Mouse (Mus musculus): ENCODE data around the gene AI661453. TPM values are rescaled to one million over a fixed set of nuclear protein-coding genes. Genes with fewer than 3 reads are reported as not detected.

Gene AI661453
- polyA plus RNA-seq, 1 experiment from 2014 or later, result 4.8 TPM

- H3K4me1 ChIP-seq (ENCODE audit: control insufficient read depth, insufficient read depth, low read length), result peaks cover 32% of the 10 kb centered on the region
- H3K4me2 ChIP-seq (replicated peaks; ENCODE audit: low read depth, low read length), result no peak overlapping the region
- 26% methylated on average over 9 of the region's 9 CpGs for WGBS
- no peak overlapping the region for H3K27ac ChIP-seq (ENCODE audit: low read length)
- no peaks in the 10 kb centered on the region for H3K36me3 ChIP-seq (ENCODE audit: control insufficient read depth, insufficient read depth, low read length)
- H3K27me3 ChIP-seq (ENCODE audit: control insufficient read depth, insufficient read depth, low read length), result 0 out of 2 replicates have a peak, but pooled peaks cover 7% of the 10 kb centered on the region
- ATAC-seq (ENCODE audit: insufficient number of reproducible peaks, insufficient read depth, low FRiP score, low read depth), result no peak
- no peaks in the 10 kb centered on the region for H3K9me3 ChIP-seq (ENCODE audit: control insufficient read depth, low read depth, low read length)
- no peak overlapping the region for H3K4me3 ChIP-seq (ENCODE audit: low read depth, low read length)
- no peak overlapping the region for H3K9ac ChIP-seq (replicated peaks; ENCODE audit: low read depth, low read length)
Observed at GRCm38 (mm10) chr17:47466284-47466683, 29.9 kb downstream of the AI661453 start.

GRCm38 (mm10) chr17:47467659-47468058, 31.2 kb downstream of the AI661453 start:
- Histone ChIP-seq H3K27ac (ENCODE audit: low read length) (no peak overlapping the region), H3K27me3 (ENCODE audit: control insufficient read depth, insufficient read depth, low read length) (0 out of 2 replicates have a peak, but pooled peaks cover 7% of the 10 kb centered on the region), H3K4me1 (ENCODE audit: control insufficient read depth, insufficient read depth, low read length) (peaks cover 41% of the 10 kb centered on the region), H3K36me3 (ENCODE audit: control insufficient read depth, insufficient read depth, low read length) (no peaks in the 10 kb centered on the region), H3K4me2 (replicated peaks; ENCODE audit: low read depth, low read length) (no peak overlapping the region), H3K4me3 (ENCODE audit: low read depth, low read length) (no peak overlapping the region), H3K9me3 (ENCODE audit: control insufficient read depth, low read depth, low read length) (no peaks in the 10 kb centered on the region), H3K9ac (replicated peaks; ENCODE audit: low read depth, low read length) (no peak overlapping the region)
- ATAC-seq (ENCODE audit: insufficient number of reproducible peaks, insufficient read depth, low FRiP score, low read depth), result no peak
- WGBS, result 62% methylated on average over 11 of the region's 11 CpGs

- peak overlapping the region; percentile 30 for H3K4me2 ChIP-seq (replicated peaks; ENCODE audit: low read depth, low read length)
- H3K27me3 ChIP-seq (ENCODE audit: control insufficient read depth, insufficient read depth, low read length), result 0 out of 2 replicates have a peak, but pooled peaks cover 7% of the 10 kb centered on the region
- no peak overlapping the region for H3K27ac ChIP-seq (ENCODE audit: low read length)
- no peaks in the 10 kb centered on the region for H3K36me3 ChIP-seq (ENCODE audit: control insufficient read depth, insufficient read depth, low read length)
- H3K9ac ChIP-seq (replicated peaks; ENCODE audit: low read depth, low read length), result no peak overlapping the region
- H3K4me3 ChIP-seq (ENCODE audit: low read depth, low read length), result peak overlapping the region; percentile 20
- ATAC-seq (ENCODE audit: insufficient number of reproducible peaks, insufficient read depth, low FRiP score, low read depth), result no peak
- H3K9me3 ChIP-seq (ENCODE audit: control insufficient read depth, low read depth, low read length), result no peaks in the 10 kb centered on the region
- WGBS, result 24% methylated on average over 14 of the region's 14 CpGs
- peaks cover 45% of the 10 kb centered on the region for H3K4me1 ChIP-seq (ENCODE audit: control insufficient read depth, insufficient read depth, low read length)
Observed at GRCm38 (mm10) chr17:47468063-47468462, 31.6 kb downstream of the AI661453 start.

GRCm38 (mm10) chr17:47468466-47468865, 32.1 kb downstream of the AI661453 start:
- no peak for ATAC-seq (ENCODE audit: insufficient number of reproducible peaks, insufficient read depth, low FRiP score, low read depth)
- Histone ChIP-seq H3K27me3 (ENCODE audit: control insufficient read depth, insufficient read depth, low read length) (0 out of 2 replicates have a peak, but pooled peaks cover 7% of the 10 kb centered on the region), H3K4me2 (replicated peaks; ENCODE audit: low read depth, low read length) (peak overlapping the region; percentile 30), H3K4me1 (ENCODE audit: control insufficient read depth, insufficient read depth, low read length) (peaks cover 45% of the 10 kb centered on the region), H3K9me3 (ENCODE audit: control insufficient read depth, low read depth, low read length) (no peaks in the 10 kb centered on the region), H3K36me3 (ENCODE audit: control insufficient read depth, insufficient read depth, low read length) (no peaks in the 10 kb centered on the region), H3K9ac (replicated peaks; ENCODE audit: low read depth, low read length) (no peak overlapping the region), H3K27ac (ENCODE audit: low read length) (no peak overlapping the region), H3K4me3 (ENCODE audit: low read depth, low read length) (peak overlapping the region; percentile 20)
- WGBS, result 18% methylated on average over 34 of the region's 34 CpGs

GRCm38 (mm10) chr17:47469642-47470041, 33.2 kb downstream of the AI661453 start:
- Histone ChIP-seq H3K27ac (ENCODE audit: low read length) (no peak overlapping the region), H3K4me2 (replicated peaks; ENCODE audit: low read depth, low read length) (no peak overlapping the region), H3K9me3 (ENCODE audit: control insufficient read depth, low read depth, low read length) (no peaks in the 10 kb centered on the region), H3K4me3 (ENCODE audit: low read depth, low read length) (no peak overlapping the region), H3K4me1 (ENCODE audit: control insufficient read depth, insufficient read depth, low read length) (peaks cover 33% of the 10 kb centered on the region), H3K27me3 (ENCODE audit: control insufficient read depth, insufficient read depth, low read length) (0 out of 2 replicates have a peak, but pooled peaks cover 7% of the 10 kb centered on the region), H3K36me3 (ENCODE audit: control insufficient read depth, insufficient read depth, low read length) (no peaks in the 10 kb centered on the region), H3K9ac (replicated peaks; ENCODE audit: low read depth, low read length) (no peak overlapping the region)
- ATAC-seq (ENCODE audit: insufficient number of reproducible peaks, insufficient read depth, low FRiP score, low read depth), result no peak
- 84% methylated on average over 4 of the region's 4 CpGs for WGBS

GRCm38 (mm10) chr17:47470121-47470520, 33.7 kb downstream of the AI661453 start:
- Histone ChIP-seq H3K9me3 (ENCODE audit: control insufficient read depth, low read depth, low read length) (no peaks in the 10 kb centered on the region), H3K4me2 (replicated peaks; ENCODE audit: low read depth, low read length) (no peak overlapping the region), H3K4me1 (ENCODE audit: control insufficient read depth, insufficient read depth, low read length) (peaks cover 29% of the 10 kb centered on the region), H3K4me3 (ENCODE audit: low read depth, low read length) (no peak overlapping the region), H3K9ac (replicated peaks; ENCODE audit: low read depth, low read length) (no peak overlapping the region), H3K36me3 (ENCODE audit: control insufficient read depth, insufficient read depth, low read length) (no peaks in the 10 kb centered on the region), H3K27ac (ENCODE audit: low read length) (no peak overlapping the region), H3K27me3 (ENCODE audit: control insufficient read depth, insufficient read depth, low read length) (0 out of 2 replicates have a peak, but pooled peaks cover 7% of the 10 kb centered on the region)
- no peak for ATAC-seq (ENCODE audit: insufficient number of reproducible peaks, insufficient read depth, low FRiP score, low read depth)
- WGBS, result 77% methylated on average over 4 of the region's 4 CpGs

- Histone ChIP-seq H3K36me3 (ENCODE audit: control insufficient read depth, insufficient read depth, low read length) (no peaks in the 10 kb centered on the region), H3K9ac (replicated peaks; ENCODE audit: low read depth, low read length) (no peak overlapping the region), H3K4me1 (ENCODE audit: control insufficient read depth, insufficient read depth, low read length) (peaks cover 28% of the 10 kb centered on the region), H3K4me2 (replicated peaks; ENCODE audit: low read depth, low read length) (no peak overlapping the region), H3K27ac (ENCODE audit: low read length) (peak overlapping the region; percentile 1; the same call in 1 of the 2 replicates), H3K9me3 (ENCODE audit: control insufficient read depth, low read depth, low read length) (no peaks in the 10 kb centered on the region), H3K4me3 (ENCODE audit: low read depth, low read length) (no peak overlapping the region), H3K27me3 (ENCODE audit: control insufficient read depth, insufficient read depth, low read length) (0 out of 2 replicates have a peak, but pooled peaks cover 7% of the 10 kb centered on the region)
- ATAC-seq (ENCODE audit: insufficient number of reproducible peaks, insufficient read depth, low FRiP score, low read depth), result peak; percentile 59; the same call in 1 of the 2 replicates
- WGBS, result 55% methylated on average over 5 of the region's 5 CpGs
Observed at GRCm38 (mm10) chr17:47470686-47471085, 34.3 kb downstream of the AI661453 start.

- Histone ChIP-seq H3K36me3 (ENCODE audit: control insufficient read depth, insufficient read depth, low read length) (no peaks in the 10 kb centered on the region), H3K4me3 (ENCODE audit: low read depth, low read length) (no peak overlapping the region), H3K9ac (replicated peaks; ENCODE audit: low read depth, low read length) (peak overlapping the region; percentile 10; the same call in 1 of the 2 replicates), H3K27me3 (ENCODE audit: control insufficient read depth, insufficient read depth, low read length) (0 out of 2 replicates have a peak, but pooled peaks cover 3% of the 10 kb centered on the region), H3K4me1 (ENCODE audit: control insufficient read depth, insufficient read depth, low read length) (peaks cover 23% of the 10 kb centered on the region), H3K9me3 (ENCODE audit: control insufficient read depth, low read depth, low read length) (no peaks in the 10 kb centered on the region), H3K27ac (ENCODE audit: low read length) (peak overlapping the region; percentile 44; the same call in 1 of the 2 replicates), H3K4me2 (replicated peaks; ENCODE audit: low read depth, low read length) (no peak overlapping the region)
- 25% methylated on average over 15 of the region's 15 CpGs for WGBS
- ATAC-seq (ENCODE audit: insufficient number of reproducible peaks, insufficient read depth, low FRiP score, low read depth), result 0 out of 2 replicates have a peak, but pooled peaks have one; percentile 26
Observed at GRCm38 (mm10) chr17:47472435-47473350, 36.3 kb downstream of the AI661453 start.
